Mouse (Mus musculus) neutrophil, adult 59 days (primary cell): ENCODE data around the gene Cln3. TPM values are rescaled to one million over a fixed set of nuclear protein-coding genes. Genes with fewer than 3 reads are reported as not detected.

Experiments used
- total RNA-seq, 2 experiments: library from RNA; stranded (reverse); gene quantifications; 1 replicate in 1 of 2; 2 replicates in 1 of 2; pipeline ENCODE4 v1.2.4; 2023

The Cln3 gene
- 100 to 1,000 TPM; 322 to 350 TPM for total RNA-seq

GRCm38 (mm10) chr7:126585717-126586116 is at the start of gene Cln3:
Gene Cln3, minus strand, starts transcription at chr7:126585817.

DNA sequence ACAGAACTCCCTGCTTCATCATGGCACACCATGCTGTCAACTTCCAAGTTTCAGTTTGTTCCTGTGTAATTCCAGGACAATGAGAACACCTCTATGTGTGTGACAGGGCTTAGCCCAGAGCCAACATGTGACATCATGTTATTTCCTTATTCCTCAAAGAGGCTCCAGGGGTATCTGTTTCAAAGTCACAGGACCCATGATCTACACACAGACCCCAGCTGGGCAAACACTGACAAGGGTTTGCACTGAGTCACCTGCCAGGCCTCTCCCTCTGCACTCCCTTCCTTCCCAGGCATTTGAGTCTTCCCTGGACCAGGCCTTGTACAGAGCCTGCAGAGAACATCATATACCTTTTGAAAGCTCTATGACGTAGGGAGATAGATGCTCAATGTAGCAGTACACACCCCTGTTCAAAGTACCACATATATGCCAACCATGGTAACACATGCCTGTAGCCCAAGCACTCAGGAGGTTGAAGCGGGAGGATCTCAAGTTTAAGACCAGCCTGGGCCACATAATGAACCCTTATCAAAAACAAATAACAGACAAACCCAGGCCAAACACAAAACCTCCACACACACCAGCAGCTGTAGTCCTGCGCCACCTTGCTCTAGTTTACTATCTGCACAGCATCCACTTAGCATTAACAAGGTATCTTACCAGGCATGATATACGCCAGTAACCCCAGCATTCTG is 45.4 kb upstream of the Cln3 start, which contains the start of gene Nupr1:
Gene Nupr1 (minus strand): TSS at position 38 of the 695 bp plus-strand sequence.

GRCm38 (mm10) chr7:126594862-126595561 is 9.4 kb upstream of the Cln3 start, which contains the start of gene Il27:
Gene Il27, minus strand, starts transcription at chr7:126594941.

DNA sequence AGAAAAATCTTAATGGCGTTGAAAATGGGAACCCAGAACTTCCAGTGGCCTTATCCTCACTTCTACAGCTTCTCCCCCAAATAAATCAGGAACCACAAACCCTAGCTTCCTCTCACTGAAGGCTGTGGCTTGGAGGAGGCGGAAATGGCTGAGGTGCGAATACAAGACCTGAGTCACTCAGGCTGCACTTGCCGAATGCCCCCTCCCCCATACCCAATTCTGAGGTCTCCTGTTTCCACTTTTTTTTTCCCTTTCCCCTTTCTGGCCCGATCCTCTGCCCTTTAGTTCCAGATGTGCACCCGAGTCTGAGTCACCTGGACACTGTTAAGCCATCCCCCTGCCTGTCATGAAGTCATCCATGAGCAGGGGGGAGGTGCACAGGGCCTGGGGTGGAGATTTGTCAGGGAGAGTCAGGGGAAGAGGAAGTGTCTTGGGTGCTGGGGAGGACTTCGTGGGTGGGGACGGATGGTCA is 1.1 kb downstream of the Cln3 start, which contains the start of gene Apobr:
Gene Apobr (plus strand): TSS at position 437 of the 472 bp plus-strand sequence.

GRCm38 (mm10) chr7:126566094-126566765 is 19.4 kb downstream of the Cln3 start, which contains the start of gene Eif3c:
Gene Eif3c, minus strand, starts transcription at chr7:126566411.

Other genes starting within 250 kb of the Cln3 start
- 1 to 10 TPM; 1.8 to 2.4 TPM for gene Lat, start 216.2 kb downstream of the Cln3 start, total RNA-seq
- gene Spns1, start 208.4 kb downstream of the Cln3 start, total RNA-seq: 10 to 100 TPM; 26.2 to 38.0 TPM
- 10 to 100 TPM; 11.5 to 12.0 TPM for gene Nfatc2ip, start 189.1 kb downstream of the Cln3 start, total RNA-seq
- gene Cd19, start 170.9 kb downstream of the Cln3 start, total RNA-seq: 10 to 100 TPM in 1 of 2 experiments, 1 to 10 TPM in 1; 3.9 to 11.7 TPM
- 10 to 100 TPM; 14.8 to 15.6 TPM for gene Rabep2, start 157.1 kb downstream of the Cln3 start, total RNA-seq
- gene Atp2a1, start 122.7 kb downstream of the Cln3 start, total RNA-seq: 1 to 10 TPM in 1 of 2 experiments, under 1 TPM in 1; 0.87 to 1.1 TPM
- 10 to 100 TPM; 45.4 to 49.2 TPM for gene Sh2b1, start 110.4 kb downstream of the Cln3 start, total RNA-seq
- 10 to 100 TPM; 25.0 to 34.9 TPM for gene Tufm, start 98.5 kb downstream of the Cln3 start, total RNA-seq
- gene Atxn2l, start 82.4 kb downstream of the Cln3 start, total RNA-seq: 100 to 1,000 TPM; 126 to 139 TPM
- gene Eif3c, start 19.4 kb downstream of the Cln3 start, total RNA-seq: 100 to 1,000 TPM in 1 of 2 experiments, 10 to 100 TPM in 1; 86.1 to 101 TPM
- gene Apobr, start 875 bp downstream of the Cln3 start, total RNA-seq: 100 to 1,000 TPM; 164 to 190 TPM
- 1 to 10 TPM; 4.2 to 4.7 TPM for gene Il27, start 9.1 kb upstream of the Cln3 start, total RNA-seq
- gene Nupr1, start 45.0 kb upstream of the Cln3 start, total RNA-seq: 10 to 100 TPM in 1 of 2 experiments, 1 to 10 TPM in 1; 8.4 to 13.6 TPM
- 10 to 100 TPM; 21.3 to 28.0 TPM for gene Sgf29, start 63.5 kb upstream of the Cln3 start, total RNA-seq
- 1 to 10 TPM in 1 of 2 experiments, under 1 TPM in 1; 0.68 to 1.4 TPM for gene Sult1a1, start 90.6 kb upstream of the Cln3 start, total RNA-seq
- gene Bola2, start 109.6 kb upstream of the Cln3 start, total RNA-seq: 10 to 100 TPM; 42.8 to 66.2 TPM
- 10 to 100 TPM in 1 of 2 experiments, 1 to 10 TPM in 1; 8.0 to 10.3 TPM for gene Slx1b, start 110.0 kb upstream of the Cln3 start, total RNA-seq
- 1,000 to 10,000 TPM; 1,849 to 1,913 TPM for gene Coro1a, start 122.0 kb upstream of the Cln3 start, total RNA-seq
- 100 to 1,000 TPM; 256 to 270 TPM for gene Mapk3, start 173.8 kb upstream of the Cln3 start, total RNA-seq
- 10 to 100 TPM; 27.6 to 27.7 TPM for gene Gdpd3, start 180.5 kb upstream of the Cln3 start, total RNA-seq
- 100 to 1,000 TPM; 259 to 299 TPM for gene Ypel3, start 191.1 kb upstream of the Cln3 start, total RNA-seq
- gene Tbx6, start 195.7 kb upstream of the Cln3 start, total RNA-seq: 1 to 10 TPM; 6.4 to 6.9 TPM
- gene Ppp4c, start 206.7 kb upstream of the Cln3 start, total RNA-seq: 100 to 1,000 TPM; 230 to 231 TPM
- gene Fam57b, start 211.9 kb upstream of the Cln3 start, total RNA-seq: not detected
- gene 4930451I11Rik, start 245.8 kb upstream of the Cln3 start, total RNA-seq: not detected